Mouse (Mus musculus) bone marrow, adult 2 months (tissue): ENCODE measurements at regions not wholly inside any gene's neighbourhood (a gene's known extent, or its start where the extent isn't known, plus 50 kb on each side); places are given as distances from the start of the nearest gene placed in this dataset.

Experiments
- CTCF ChIP-seq: fragments of 200-500 bp; IDR thresholded peaks from 2 replicates; pipeline ENCODE4 v1.5.1; 2011; ENCODE audit warnings: low read length, control low read depth; ENCODE audit not compliant: control insufficient read depth, insufficient read depth
- POLR2A ChIP-seq: fragments of 200-500 bp; IDR thresholded peaks from 2 replicates; pipeline ENCODE4 v1.6.1; 2011; ENCODE audit warnings: low read depth, mild to moderate bottlenecking, control low read depth, low read length, borderline replicate concordance; ENCODE audit not compliant: control insufficient read depth

DNA sequence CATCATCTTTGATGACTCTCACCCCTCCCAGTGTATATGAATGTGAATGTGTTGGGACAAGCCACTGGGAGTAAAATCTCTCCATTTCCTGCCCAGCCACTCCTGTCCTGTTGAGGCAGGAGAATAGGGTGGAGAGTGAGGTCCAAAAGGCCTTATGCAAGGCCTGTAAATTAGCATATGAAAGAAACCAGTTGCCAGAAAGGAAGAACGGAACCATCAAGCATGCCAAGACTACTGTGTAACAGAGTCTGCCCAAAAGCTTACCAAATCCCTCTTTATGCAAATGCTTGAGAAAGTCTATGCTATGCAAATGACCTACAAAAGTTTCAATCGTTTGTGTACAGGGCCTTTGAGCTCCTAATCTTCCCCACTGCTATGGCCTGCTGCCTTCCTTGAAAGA is 404.0 kb upstream of the Tbl1xr1 start:
- TF ChIP-seq CTCF (no peak), POLR2A (no peak)
